Mouse (Mus musculus) heart, embryonic 12.5 days (tissue): ENCODE measurements around the gene Trim8. TPM values are rescaled to one million over a fixed set of nuclear protein-coding genes. Genes with fewer than 3 reads are reported as not detected.
A peak's percentile ranks its signal among the peaks of the same experiment; 100 is the strongest.

Source experiments
- ATAC-seq: fragments of 200-750 bp; cut with Nextera tagmentation; 2 replicates; pipeline ENCODE4 v1.8.0; 2017; ENCODE audit warnings: moderate TSS enrichment, moderate library complexity; ENCODE audit not compliant: insufficient number of reproducible peaks, low FRiP score
- H3K27ac ChIP-seq: fragments of 300-500 bp; sonication (generic); 2 replicates; pipeline ENCODE4 v1.5.1; 2016; ENCODE audit warnings: mild to moderate bottlenecking, moderate library complexity; ENCODE audit not compliant: poor library complexity, severe bottlenecking
- H3K27me3 ChIP-seq: fragments of 300-500 bp; sonication (generic); replicated peaks from 2 replicates; pipeline ENCODE4 v1.6.1; 2016; ENCODE audit warnings: mild to moderate bottlenecking, moderate library complexity
- H3K36me3 ChIP-seq: fragments of 300-500 bp; sonication (generic); 2 replicates; pipeline ENCODE4 v1.6.1; 2016; ENCODE audit warnings: mild to moderate bottlenecking, moderate library complexity
- H3K4me1 ChIP-seq: fragments of 300-500 bp; sonication (generic); replicated peaks from 2 replicates; pipeline ENCODE4 v1.6.1; 2016; ENCODE audit warnings: mild to moderate bottlenecking
- H3K4me2 ChIP-seq: fragments of 300-500 bp; sonication (generic); 2 replicates; pipeline ENCODE4 v1.6.1; 2016; ENCODE audit warnings: mild to moderate bottlenecking, moderate library complexity
- H3K4me3 ChIP-seq: fragments of 300-500 bp; sonication (generic); 2 replicates; pipeline ENCODE4 v1.5.1; 2016; ENCODE audit warnings: mild to moderate bottlenecking
- H3K9ac ChIP-seq: fragments of 300-500 bp; sonication (generic); 2 replicates; pipeline ENCODE4 v1.6.1; 2016; ENCODE audit warnings: mild to moderate bottlenecking, moderate library complexity
- H3K9me3 ChIP-seq: fragments of 300-500 bp; sonication (generic); replicated peaks from 2 replicates; pipeline ENCODE4 v1.6.1; 2016; ENCODE audit warnings: mild to moderate bottlenecking, moderate library complexity
- WGBS: fragments of 180-500 bp; shearing (Covaris S2); methylation state at CpG from one replicate; pipeline ENCODE4 v1.1.7; 2016; 5-methylcytosine and 5-hydroxymethylcytosine counted together
- polyA plus RNA-seq: library from polyadenylated mRNA; unstranded; fragments of >200 nt; fragmentation: Nextera tagmentation; extraction: Ambion mirVana; gene quantifications from 2 replicates; pipeline ENCODE4 v1.2.1, GENCODE M21; 2016

Gene Trim8
- polyA plus RNA-seq, 1 experiment from 2014 or later: 24.1 TPM

DNA sequence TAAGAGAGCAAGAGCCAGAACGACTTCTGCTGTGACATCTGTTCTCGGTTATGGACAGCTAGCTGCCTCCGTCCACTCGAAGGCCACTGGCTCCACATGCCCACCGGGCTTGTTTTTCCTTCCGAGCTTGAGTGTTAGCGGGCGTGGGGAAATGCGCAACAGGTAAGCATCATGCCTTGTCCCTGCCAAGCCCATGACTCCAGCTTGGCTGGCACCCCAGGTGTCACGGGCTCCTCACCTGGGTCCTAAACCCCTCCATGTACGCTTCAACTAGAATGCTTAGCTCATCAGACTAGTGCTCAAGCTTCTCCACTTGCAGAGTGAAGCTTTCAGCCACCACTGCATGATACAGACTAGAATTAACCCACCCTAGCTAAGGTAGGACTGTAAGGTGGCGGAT is 57.1 kb downstream of the Trim8 start:
- Histone ChIP-seq H3K4me2 (no peak overlapping the region), H3K4me1 (peaks cover 15% of the 10 kb centered on the region), H3K27me3 (no peaks in the 10 kb centered on the region), H3K36me3 (peaks cover 19% of the 10 kb centered on the region), H3K4me3 (no peak overlapping the region), H3K9me3 (no peaks in the 10 kb centered on the region), H3K27ac (no peak overlapping the region), H3K9ac (no peak overlapping the region)
- no peak for ATAC-seq
- WGBS: 69% methylated on average over 12 of the region's 12 CpGs

DNA sequence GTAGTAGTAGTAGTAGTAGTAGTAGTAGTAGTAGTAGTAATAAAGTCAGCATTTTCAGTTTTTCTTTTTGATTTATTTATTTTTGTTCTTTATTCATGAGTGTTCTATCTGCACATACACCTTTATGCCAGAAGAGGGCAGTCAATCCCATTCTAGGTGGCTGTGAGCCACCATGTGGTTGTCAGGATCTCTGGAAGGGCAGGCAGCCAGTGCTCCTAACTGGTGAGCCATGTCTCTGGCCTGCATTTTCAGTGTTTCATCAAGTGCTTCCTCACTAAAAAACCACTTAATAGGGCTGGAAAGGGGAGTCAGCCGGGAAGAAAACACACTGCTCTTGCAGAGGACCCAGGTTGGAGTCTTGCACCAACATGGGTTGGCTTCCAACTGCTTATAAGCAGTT is 60.6 kb downstream of the Trim8 start:
- ATAC-seq: no peak
- no peak overlapping the region for H3K4me3 ChIP-seq
- WGBS: 38% methylated on average over 1 of the region's 1 CpGs
- peak overlapping the region; percentile 59; the same call in 1 of the 2 replicates for H3K27ac ChIP-seq
- H3K27me3 ChIP-seq: no peaks in the 10 kb centered on the region
- no peak overlapping the region for H3K9ac ChIP-seq
- H3K36me3 ChIP-seq: peaks cover 12% of the 10 kb centered on the region
- peaks cover 13% of the 10 kb centered on the region for H3K4me1 ChIP-seq
- H3K9me3 ChIP-seq: no peaks in the 10 kb centered on the region
- H3K4me2 ChIP-seq: no peak overlapping the region

DNA sequence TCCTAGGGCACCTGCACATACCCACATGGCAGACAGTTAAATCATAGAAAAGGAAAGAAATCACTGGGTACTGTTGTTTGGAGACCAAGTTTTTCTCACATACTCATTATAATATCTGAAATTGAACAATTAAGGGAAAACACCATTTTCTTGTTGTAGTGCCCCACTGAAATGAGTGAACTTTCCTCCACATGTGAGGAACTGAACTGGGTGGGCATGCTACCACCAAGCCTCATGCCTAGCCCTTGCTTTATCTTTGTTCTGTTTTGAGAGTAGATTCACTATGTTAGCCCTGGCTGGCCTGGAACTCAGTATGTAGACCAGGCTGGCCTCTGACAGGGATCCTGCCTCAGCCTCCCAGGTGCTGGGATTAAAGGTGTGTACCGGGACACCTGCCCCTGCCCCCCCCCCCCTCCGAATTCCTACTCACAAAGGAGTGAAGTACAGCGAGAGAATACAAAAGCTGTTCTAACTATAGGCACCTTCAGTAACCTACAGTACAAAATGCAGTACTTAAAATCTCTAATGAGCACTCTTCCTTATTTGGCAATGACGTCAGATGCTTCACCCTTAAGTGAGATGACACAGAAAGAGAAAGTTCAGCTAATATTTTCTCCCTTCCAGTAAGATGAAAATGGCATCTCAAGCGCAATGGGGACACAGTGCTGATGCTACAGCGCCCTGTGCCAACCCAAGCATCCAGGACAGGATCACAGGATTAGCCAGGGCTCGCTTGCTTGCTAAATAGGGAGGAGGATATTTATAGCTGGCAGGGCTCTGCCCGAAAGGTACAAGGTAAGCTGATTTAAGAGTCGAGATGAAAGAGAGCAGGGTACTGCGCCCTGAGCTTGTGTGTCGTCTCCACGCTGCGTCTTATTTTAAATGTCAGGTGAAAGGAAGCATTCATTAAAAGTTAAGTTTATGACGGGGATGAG is 61.3 kb downstream of the Trim8 start:
- WGBS: 63% methylated on average over 14 of the region's 14 CpGs
- ATAC-seq: no peak
- H3K27me3 ChIP-seq: no peaks in the 10 kb centered on the region
- H3K4me3 ChIP-seq: no peak overlapping the region
- peak overlapping the region; percentile 30 for H3K4me2 ChIP-seq
- H3K4me1 ChIP-seq: peaks cover 13% of the 10 kb centered on the region
- no peak overlapping the region for H3K9ac ChIP-seq
- 0 out of 2 replicates have a peak, but pooled peaks cover 3% of the 10 kb centered on the region for H3K9me3 ChIP-seq
- peaks cover 10% of the 10 kb centered on the region for H3K36me3 ChIP-seq
- H3K27ac ChIP-seq: peak overlapping the region; percentile 59

DNA sequence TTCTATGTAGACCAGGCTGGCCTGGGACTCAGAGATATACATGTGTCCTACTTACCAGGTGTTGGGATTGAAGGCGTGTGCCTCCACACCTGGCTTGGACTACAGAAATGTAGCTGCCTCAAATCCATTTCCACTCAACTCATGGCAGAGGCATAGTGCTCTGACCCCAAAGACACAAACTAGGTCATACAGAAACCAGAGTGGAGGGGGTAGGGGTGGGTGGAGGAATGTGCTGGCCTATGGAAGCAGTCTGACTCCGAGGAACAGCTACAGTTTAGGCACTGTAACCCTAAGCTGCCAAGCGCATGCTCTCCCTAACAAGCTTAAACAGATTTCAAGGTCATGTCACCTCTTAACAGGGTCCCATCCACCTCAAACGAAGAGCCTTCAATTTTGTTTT is 62.1 kb downstream of the Trim8 start:
- Histone ChIP-seq H3K27ac (peak overlapping the region; percentile 54; the same call in 1 of the 2 replicates), H3K4me1 (peaks cover 13% of the 10 kb centered on the region), H3K27me3 (no peaks in the 10 kb centered on the region), H3K9ac (no peak overlapping the region), H3K9me3 (0 out of 2 replicates have a peak, but pooled peaks cover 3% of the 10 kb centered on the region), H3K4me2 (no peak overlapping the region), H3K4me3 (no peak overlapping the region), H3K36me3 (peaks cover 10% of the 10 kb centered on the region)
- 57% methylated on average over 4 of the region's 4 CpGs for WGBS
- ATAC-seq: no peak

DNA sequence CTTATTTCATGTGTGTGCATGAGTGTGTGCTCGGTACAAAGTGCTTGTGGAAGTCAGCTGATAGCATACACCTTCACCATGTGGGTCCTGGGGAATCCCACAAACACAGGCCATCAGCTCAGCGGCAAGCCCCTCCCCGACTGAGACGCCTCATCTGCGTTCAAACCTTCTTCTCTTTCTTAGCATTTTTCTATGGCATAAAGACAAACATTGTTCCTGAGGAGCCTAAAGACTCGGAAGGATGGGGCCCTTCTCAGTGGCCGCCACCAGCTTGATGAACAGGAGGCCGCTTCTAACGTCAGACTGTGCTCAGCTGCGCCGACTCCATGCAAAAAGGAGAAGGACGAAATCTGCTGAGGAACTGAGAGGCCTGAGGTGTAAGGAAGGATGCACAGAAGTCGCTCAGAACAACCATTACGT is 62.6 kb downstream of the Trim8 start:
- peak overlapping the region; percentile 54; the same call in 1 of the 2 replicates for H3K27ac ChIP-seq
- ATAC-seq: no peak

More for the DNA sequence above, 62.6 kb downstream of the Trim8 start:
- H3K9ac ChIP-seq: no peak overlapping the region
- peaks cover 10% of the 10 kb centered on the region for H3K36me3 ChIP-seq
- no peaks in the 10 kb centered on the region for H3K27me3 ChIP-seq
- H3K4me1 ChIP-seq: peaks cover 13% of the 10 kb centered on the region
- no peak overlapping the region for H3K4me3 ChIP-seq
- H3K9me3 ChIP-seq: 0 out of 2 replicates have a peak, but pooled peaks cover 3% of the 10 kb centered on the region
- 78% methylated on average over 14 of the region's 14 CpGs for WGBS
- no peak overlapping the region for H3K4me2 ChIP-seq

Other genes with a start within 250 kb of the Trim8 start
- 7.2 and 7.6 TPM in 2 replicates for gene Nfkb2, start 197.4 kb upstream of the Trim8 start, polyA plus RNA-seq
- gene Psd, start 174.5 kb upstream of the Trim8 start, polyA plus RNA-seq: 12.0 and 13.4 TPM in 2 replicates
- 9.9 and 10.0 TPM in 2 replicates for gene Fbxl15, start 173.5 kb upstream of the Trim8 start, polyA plus RNA-seq
- 97.7 and 116 TPM in 2 replicates for gene Cuedc2, start 163.0 kb upstream of the Trim8 start, polyA plus RNA-seq
- 4.3 and 4.4 TPM in 2 replicates for gene Mfsd13a, start 160.6 kb upstream of the Trim8 start, polyA plus RNA-seq
- 0.36 and 1.2 TPM in 2 replicates for gene 2310034G01Rik, start 151.4 kb upstream of the Trim8 start, polyA plus RNA-seq
- gene Actr1a, start 106.0 kb upstream of the Trim8 start, polyA plus RNA-seq: 118 and 120 TPM in 2 replicates
- gene Sufu, start 104.8 kb upstream of the Trim8 start, polyA plus RNA-seq: 24.1 and 27.2 TPM in 2 replicates
- 88.2 and 94.4 TPM in 2 replicates for gene Arl3, start 71.5 kb downstream of the Trim8 start, polyA plus RNA-seq
- 8.1 and 8.9 TPM in 2 replicates for gene Sfxn2, start 71.7 kb downstream of the Trim8 start, polyA plus RNA-seq
- gene Wbp1l, start 97.4 kb downstream of the Trim8 start, polyA plus RNA-seq: 53.4 and 55.6 TPM in 2 replicates
- 0.86 and 1.3 TPM in 2 replicates for gene Cyp17a1, start 171.5 kb downstream of the Trim8 start, polyA plus RNA-seq
- 16.3 and 17.0 TPM in 2 replicates for gene Borcs7, start 188.2 kb downstream of the Trim8 start, polyA plus RNA-seq
- gene As3mt, start 205.8 kb downstream of the Trim8 start, polyA plus RNA-seq: 50.3 and 51.3 TPM in 2 replicates